Mouse (Mus musculus) kidney, embryonic 14.5 days (tissue): ENCODE results near the gene Atp10a. TPM values are rescaled to one million over a fixed set of nuclear protein-coding genes. Genes with fewer than 3 reads are reported as not detected.

Experiments
- ATAC-seq: fragments of 200-750 bp; cut with Nextera tagmentation; 2 replicates; pipeline ENCODE4 v1.8.0; 2017; ENCODE audit warnings: moderate number of reproducible peaks, mild to moderate bottlenecking, moderate TSS enrichment, moderate library complexity; ENCODE audit not compliant: low FRiP score, low TSS enrichment
- H3K27ac ChIP-seq: fragments of 300-500 bp; sonication (generic); 2 replicates; pipeline ENCODE4 v1.5.1; 2014; ENCODE audit warnings: low read depth, mild to moderate bottlenecking, low read length, moderate library complexity, mixed read lengths
- H3K27me3 ChIP-seq: fragments of 300-500 bp; sonication (generic); 2 replicates; pipeline ENCODE4 v1.6.1; 2014; ENCODE audit warnings: mild to moderate bottlenecking, low read length; ENCODE audit not compliant: control insufficient read depth, insufficient read depth
- H3K36me3 ChIP-seq: fragments of 300-500 bp; sonication (generic); 2 replicates; pipeline ENCODE4 v1.6.1; 2014; ENCODE audit warnings: low read length, mixed read lengths; ENCODE audit not compliant: control insufficient read depth, insufficient read depth
- H3K4me1 ChIP-seq: fragments of 300-500 bp; sonication (generic); 2 replicates; pipeline ENCODE4 v1.6.1; 2014; ENCODE audit warnings: low read length, mixed read lengths; ENCODE audit not compliant: control insufficient read depth, insufficient read depth
- H3K4me2 ChIP-seq: fragments of 300-500 bp; sonication (generic); replicated peaks from 2 replicates; pipeline ENCODE4 v1.6.1; 2014; ENCODE audit warnings: low read depth, mild to moderate bottlenecking, low read length
- H3K4me3 ChIP-seq: fragments of 300-500 bp; sonication (generic); 2 replicates; pipeline ENCODE4 v1.5.1; 2014; ENCODE audit warnings: mild to moderate bottlenecking, low read length
- H3K9ac ChIP-seq: fragments of 300-500 bp; sonication (generic); 2 replicates; pipeline ENCODE4 v1.6.1; 2014; ENCODE audit warnings: low read depth, mild to moderate bottlenecking, low read length, moderate library complexity
- H3K9me3 ChIP-seq: fragments of 300-500 bp; sonication (generic); 2 replicates; pipeline ENCODE4 v1.6.1; 2016; ENCODE audit warnings: low read length; ENCODE audit not compliant: control insufficient read depth
- whole genome bisulfite sequencing: fragments of 180-500 bp; shearing (Covaris S2); extraction: QIAGEN DNeasy Blood & Tissue Kit; methylation state at CpG from one replicate; pipeline ENCODE4 v1.1.7; 2014; 5-methylcytosine and 5-hydroxymethylcytosine counted together
- polyA plus RNA-seq: library from polyadenylated mRNA; unstranded; fragments of >200 nt; fragmentation: Nextera tagmentation; extraction: Ambion mirVana; gene quantifications from 2 replicates; pipeline ENCODE4 v1.2.1, GENCODE M21; 2014

Atp10a gene
- polyA plus RNA-seq, 1 experiment from 2014 or later: 4.6 TPM

GRCm38 (mm10) chr7:58677111-58677805, 21.3 kb downstream of the Atp10a start:
- Histone ChIP-seq H3K9ac (no peak overlapping the region), H3K27ac (no peak overlapping the region), H3K27me3 (no peaks in the 10 kb centered on the region), H3K36me3 (no peaks in the 10 kb centered on the region), H3K4me3 (no peak overlapping the region), H3K4me1 (no peaks in the 10 kb centered on the region), H3K9me3 (no peaks in the 10 kb centered on the region), H3K4me2 (no peak overlapping the region)
- WGBS: 59% methylated on average over 5 of the region's 5 CpGs
- ATAC-seq: no peak

GRCm38 (mm10) chr7:58685967-58686366, 30.0 kb downstream of the Atp10a start:
- 69% methylated on average over 1 of the region's 1 CpGs for WGBS
- Histone ChIP-seq H3K4me1 (no peaks in the 10 kb centered on the region), H3K27me3 (no peaks in the 10 kb centered on the region), H3K36me3 (no peaks in the 10 kb centered on the region), H3K9me3 (no peaks in the 10 kb centered on the region), H3K27ac (no peak overlapping the region), H3K4me2 (no peak overlapping the region), H3K9ac (no peak overlapping the region), H3K4me3 (no peak overlapping the region)
- ATAC-seq: no peak

- peak; percentile 72; the same call in 1 of the 2 replicates for ATAC-seq
- Histone ChIP-seq H3K36me3 (no peaks in the 10 kb centered on the region), H3K27me3 (no peaks in the 10 kb centered on the region), H3K4me2 (no peak overlapping the region), H3K4me3 (no peak overlapping the region), H3K9ac (no peak overlapping the region), H3K9me3 (no peaks in the 10 kb centered on the region), H3K27ac (no peak overlapping the region), H3K4me1 (no peaks in the 10 kb centered on the region)
- WGBS: 37% methylated on average over 5 of the region's 5 CpGs
These were observed 30.6 kb downstream of the Atp10a start for GRCm38 (mm10) chr7:58686573-58686972.

GRCm38 (mm10) chr7:58686997-58687396, 31.0 kb downstream of the Atp10a start:
- H3K9ac ChIP-seq: no peak overlapping the region
- ATAC-seq: no peak
- 93% methylated on average over 2 of the region's 2 CpGs for WGBS
- no peak overlapping the region for H3K4me2 ChIP-seq
- H3K27ac ChIP-seq: no peak overlapping the region
- H3K27me3 ChIP-seq: no peaks in the 10 kb centered on the region
- H3K4me3 ChIP-seq: no peak overlapping the region
- H3K36me3 ChIP-seq: no peaks in the 10 kb centered on the region
- no peaks in the 10 kb centered on the region for H3K4me1 ChIP-seq
- H3K9me3 ChIP-seq: no peaks in the 10 kb centered on the region

GRCm38 (mm10) chr7:58690069-58690923, 34.3 kb downstream of the Atp10a start:
- Histone ChIP-seq H3K27ac (no peak overlapping the region), H3K9me3 (no peaks in the 10 kb centered on the region), H3K36me3 (no peaks in the 10 kb centered on the region), H3K9ac (no peak overlapping the region), H3K4me1 (no peaks in the 10 kb centered on the region), H3K4me3 (no peak overlapping the region), H3K4me2 (no peak overlapping the region), H3K27me3 (no peaks in the 10 kb centered on the region)
- no peak for ATAC-seq
- 82% methylated on average over 6 of the region's 6 CpGs for WGBS

GRCm38 (mm10) chr7:58690997-58691596, 35.1 kb downstream of the Atp10a start:
- no peak for ATAC-seq
- Histone ChIP-seq H3K4me2 (no peak overlapping the region), H3K4me1 (no peaks in the 10 kb centered on the region), H3K4me3 (no peak overlapping the region), H3K9me3 (no peaks in the 10 kb centered on the region), H3K27me3 (no peaks in the 10 kb centered on the region), H3K27ac (no peak overlapping the region), H3K9ac (no peak overlapping the region), H3K36me3 (no peaks in the 10 kb centered on the region)
- WGBS: 83% methylated on average over 6 of the region's 6 CpGs

GRCm38 (mm10) chr7:58692704-58693103, 36.7 kb downstream of the Atp10a start:
- WGBS: 89% methylated on average over 2 of the region's 2 CpGs

GRCm38 (mm10) chr7:58693342-58693741, 37.4 kb downstream of the Atp10a start:
- Histone ChIP-seq H3K27ac (no peak overlapping the region), H3K9me3 (no peaks in the 10 kb centered on the region), H3K4me3 (no peak overlapping the region), H3K4me1 (no peaks in the 10 kb centered on the region), H3K27me3 (no peaks in the 10 kb centered on the region), H3K4me2 (no peak overlapping the region), H3K9ac (no peak overlapping the region), H3K36me3 (no peaks in the 10 kb centered on the region)
- ATAC-seq: no peak
- WGBS: 57% methylated on average over 3 of the region's 3 CpGs

More at GRCm38 (mm10) chr7:58692704-58693103, 36.7 kb downstream of the Atp10a start:
- H3K9me3 ChIP-seq: no peaks in the 10 kb centered on the region
- no peak for ATAC-seq
- no peak overlapping the region for H3K4me2 ChIP-seq
- no peaks in the 10 kb centered on the region for H3K4me1 ChIP-seq
- H3K4me3 ChIP-seq: no peak overlapping the region
- no peak overlapping the region for H3K9ac ChIP-seq
- no peaks in the 10 kb centered on the region for H3K27me3 ChIP-seq
- no peaks in the 10 kb centered on the region for H3K36me3 ChIP-seq
- no peak overlapping the region for H3K27ac ChIP-seq

- no peaks in the 10 kb centered on the region for H3K4me1 ChIP-seq
- WGBS: 86% methylated on average over 1 of the region's 1 CpGs
- H3K27ac ChIP-seq: no peak overlapping the region
- no peak overlapping the region for H3K4me3 ChIP-seq
- no peaks in the 10 kb centered on the region for H3K27me3 ChIP-seq
- no peak for ATAC-seq
- H3K4me2 ChIP-seq: no peak overlapping the region
- H3K9me3 ChIP-seq: no peaks in the 10 kb centered on the region
- H3K9ac ChIP-seq: no peak overlapping the region
- H3K36me3 ChIP-seq: no peaks in the 10 kb centered on the region
These were observed 39.7 kb downstream of the Atp10a start for GRCm38 (mm10) chr7:58695661-58696060.
